Mouse (Mus musculus) embryonic facial prominence, embryonic 12.5 days (tissue): ENCODE results near the gene Gadd45b. TPM values are rescaled to one million over a fixed set of nuclear protein-coding genes. Genes with fewer than 3 reads are reported as not detected.

Experiments
- ATAC-seq: fragments of 200-750 bp; cut with Nextera tagmentation; 2 replicates; pipeline ENCODE4 v1.8.0; 2017; ENCODE audit not compliant: insufficient number of reproducible peaks, insufficient read depth, low FRiP score, low TSS enrichment
- H3K27ac ChIP-seq: fragments of 300-500 bp; sonication (generic); 2 replicates; pipeline ENCODE4 v1.5.1; 2016; ENCODE audit warnings: mild to moderate bottlenecking
- H3K27me3 ChIP-seq: fragments of 300-500 bp; sonication (generic); 2 replicates; pipeline ENCODE4 v1.6.1; 2016; ENCODE audit warnings: mild to moderate bottlenecking, moderate library complexity
- H3K36me3 ChIP-seq: fragments of 300-500 bp; sonication (generic); 2 replicates; pipeline ENCODE4 v1.6.1; 2016; ENCODE audit warnings: mild to moderate bottlenecking
- H3K4me1 ChIP-seq: fragments of 300-500 bp; sonication (generic); 2 replicates; pipeline ENCODE4 v1.6.1; 2016
- H3K4me2 ChIP-seq: fragments of 300-500 bp; sonication (generic); replicated peaks from 2 replicates; pipeline ENCODE4 v1.6.1; 2016; ENCODE audit warnings: mild to moderate bottlenecking, moderate library complexity
- H3K4me3 ChIP-seq: fragments of 300-500 bp; sonication (generic); 2 replicates; pipeline ENCODE4 v1.5.1; 2016; ENCODE audit warnings: mild to moderate bottlenecking
- H3K9ac ChIP-seq: fragments of 300-500 bp; sonication (generic); 2 replicates; pipeline ENCODE4 v1.6.1; 2016; ENCODE audit warnings: mild to moderate bottlenecking, moderate library complexity
- H3K9me3 ChIP-seq: fragments of 300-500 bp; sonication (generic); 2 replicates; pipeline ENCODE4 v1.6.1; 2016; ENCODE audit warnings: mild to moderate bottlenecking, moderate library complexity
- WGBS: fragments of 180-500 bp; shearing (Covaris S2); methylation state at CpG from one replicate; pipeline ENCODE4 v1.1.7; 2016; 5-methylcytosine and 5-hydroxymethylcytosine counted together
- polyA plus RNA-seq: library from polyadenylated mRNA; unstranded; fragments of >200 nt; fragmentation: Nextera tagmentation; extraction: Ambion mirVana; gene quantifications from 2 replicates; pipeline ENCODE4 v1.2.1, GENCODE M21; 2016

The Gadd45b gene
- polyA plus RNA-seq, 1 experiment from 2014 or later = 15.9 TPM

DNA sequence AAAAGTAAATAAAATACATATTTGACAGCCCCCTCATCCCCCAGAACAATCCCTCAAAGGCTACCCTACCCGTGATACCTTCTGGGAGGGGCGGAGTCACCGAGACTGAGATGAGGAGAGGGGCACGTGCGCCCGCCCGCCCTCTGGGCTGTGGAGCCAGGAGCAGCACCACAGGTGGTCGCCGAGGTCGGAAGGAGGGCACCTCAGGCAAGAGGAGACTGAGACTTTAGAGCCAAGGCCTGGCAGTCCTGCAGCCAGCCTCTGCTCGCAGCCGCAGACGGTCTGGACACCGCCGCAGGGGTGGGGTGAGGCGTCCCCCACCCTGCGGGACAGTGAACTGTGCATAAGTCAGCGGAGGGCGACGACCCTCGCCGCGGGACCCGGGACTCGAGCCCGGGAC is 1.8 kb downstream of the Gadd45b start:
- H3K4me2 ChIP-seq = peak overlapping the region; percentile 84
- H3K4me1 ChIP-seq = peaks cover 66% of the 10 kb centered on the region
- under 1% methylated on average over 26 of the region's 26 CpGs for WGBS
- peaks cover 49% of the 10 kb centered on the region for H3K27me3 ChIP-seq
- no peaks in the 10 kb centered on the region for H3K36me3 ChIP-seq
- H3K9me3 ChIP-seq = no peaks in the 10 kb centered on the region
- H3K27ac ChIP-seq = no peak overlapping the region
- H3K9ac ChIP-seq = peak overlapping the region; percentile 63
- peak overlapping the region; percentile 59 for H3K4me3 ChIP-seq
- no peak for ATAC-seq

DNA sequence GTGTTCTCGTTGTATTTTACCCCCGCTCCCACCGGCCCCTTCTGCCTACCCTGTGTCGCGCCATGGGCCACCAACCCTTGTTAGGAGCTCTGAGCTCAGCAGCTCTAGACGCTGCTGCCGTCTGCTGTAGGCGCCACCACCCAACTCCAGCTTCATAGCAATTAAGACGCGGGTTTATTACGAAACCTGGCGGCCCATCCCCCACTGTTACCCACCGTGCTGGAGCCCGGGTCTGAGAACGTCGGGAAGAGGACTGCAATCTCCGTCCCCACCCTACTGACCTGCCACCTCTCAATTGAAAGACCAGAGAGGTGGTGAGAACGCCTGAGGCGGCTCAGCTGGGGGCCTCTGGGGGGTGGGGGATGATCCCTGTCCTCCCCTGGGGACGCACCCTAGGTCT is 2.3 kb downstream of the Gadd45b start:
- H3K36me3 ChIP-seq = no peaks in the 10 kb centered on the region
- H3K27ac ChIP-seq = no peak overlapping the region
- H3K27me3 ChIP-seq = peaks cover 49% of the 10 kb centered on the region
- no peaks in the 10 kb centered on the region for H3K9me3 ChIP-seq
- peaks cover 72% of the 10 kb centered on the region for H3K4me1 ChIP-seq
- ATAC-seq = no peak
- peak overlapping the region; percentile 59 for H3K4me3 ChIP-seq
- H3K9ac ChIP-seq = 0 out of 2 replicates have a peak overlapping the region, but pooled peaks have one; percentile 12
- under 1% methylated on average over 20 of the region's 20 CpGs for WGBS
- peak overlapping the region; percentile 84 for H3K4me2 ChIP-seq

DNA sequence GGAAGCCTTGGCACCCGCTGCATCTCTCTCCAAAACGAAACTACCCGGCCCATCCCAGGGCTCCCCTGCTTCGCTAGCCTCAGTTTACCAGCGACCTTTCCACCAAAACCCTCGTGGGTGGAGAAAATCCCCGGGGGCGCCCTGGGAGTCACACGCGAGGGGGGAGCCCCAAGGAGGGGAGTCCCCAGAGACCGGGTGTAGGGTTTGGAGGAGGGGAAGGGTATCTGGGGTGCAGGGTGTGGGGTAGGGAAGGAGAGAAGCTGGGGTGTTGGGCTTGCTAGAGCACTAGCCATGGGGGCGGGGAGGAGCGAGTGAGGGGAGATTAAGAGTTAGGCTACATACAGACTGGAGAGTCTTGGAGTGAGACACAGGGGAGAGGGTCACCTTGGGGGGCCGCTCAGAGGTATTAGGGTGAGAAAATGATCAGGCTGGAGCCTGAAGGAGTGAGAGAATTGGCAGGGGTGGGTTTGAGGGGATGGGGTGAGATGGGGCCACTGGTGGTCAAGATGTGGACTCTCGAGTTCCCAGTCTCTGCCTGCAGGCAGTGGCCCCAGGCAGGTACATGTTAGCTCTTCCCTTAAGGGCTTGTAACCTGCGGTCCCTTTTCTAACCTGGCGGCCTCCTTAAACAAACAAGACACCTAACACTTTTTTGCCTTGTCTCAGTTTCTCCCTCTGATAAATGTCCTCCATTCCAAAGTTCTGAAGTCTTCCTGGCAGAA is 3.0 kb downstream of the Gadd45b start:
- Histone ChIP-seq H3K4me2 (peak overlapping the region; percentile 84), H3K9ac (peak overlapping the region; percentile 10; the same call in 1 of the 2 replicates), H3K36me3 (no peaks in the 10 kb centered on the region), H3K4me1 (peaks cover 78% of the 10 kb centered on the region), H3K4me3 (peak overlapping the region; percentile 59), H3K27ac (no peak overlapping the region), H3K9me3 (no peaks in the 10 kb centered on the region), H3K27me3 (peaks cover 49% of the 10 kb centered on the region)
- ATAC-seq = no peak
- 2% methylated on average over 17 of the region's 17 CpGs for WGBS

DNA sequence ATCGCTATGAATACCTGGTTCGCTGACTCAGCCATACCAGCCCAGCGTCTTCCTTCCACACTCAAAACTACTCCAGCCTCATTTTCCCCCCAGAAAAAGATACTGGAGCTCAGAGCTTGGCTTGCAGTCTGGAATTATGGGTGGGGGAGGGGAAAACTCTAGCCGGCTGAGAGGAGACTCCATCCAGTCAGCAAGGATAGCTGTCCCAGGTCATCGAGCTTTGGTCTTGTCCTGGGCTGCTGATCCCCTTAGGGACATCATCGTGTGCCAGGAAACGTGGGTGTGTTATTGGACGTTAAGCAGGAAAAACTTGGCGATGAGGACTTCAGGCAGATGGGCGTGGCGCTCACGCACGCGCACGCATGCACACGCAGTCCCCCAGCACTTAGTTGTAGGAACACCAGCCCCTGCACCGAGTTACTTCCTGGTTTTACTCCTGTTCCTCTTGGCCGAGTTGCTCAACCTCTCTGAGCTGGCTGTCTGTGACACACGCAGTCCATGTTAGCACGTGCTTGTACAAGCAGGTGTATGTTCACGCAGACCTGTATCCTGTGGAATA is 3.6 kb downstream of the Gadd45b start:
- Histone ChIP-seq H3K4me2 (peak overlapping the region; percentile 84), H3K4me3 (peak overlapping the region; percentile 59), H3K9ac (no peak overlapping the region), H3K36me3 (no peaks in the 10 kb centered on the region), H3K27me3 (peaks cover 49% of the 10 kb centered on the region), H3K27ac (no peak overlapping the region), H3K4me1 (peaks cover 85% of the 10 kb centered on the region), H3K9me3 (no peaks in the 10 kb centered on the region)
- 2% methylated on average over 21 of the region's 21 CpGs for WGBS
- ATAC-seq = no peak

DNA sequence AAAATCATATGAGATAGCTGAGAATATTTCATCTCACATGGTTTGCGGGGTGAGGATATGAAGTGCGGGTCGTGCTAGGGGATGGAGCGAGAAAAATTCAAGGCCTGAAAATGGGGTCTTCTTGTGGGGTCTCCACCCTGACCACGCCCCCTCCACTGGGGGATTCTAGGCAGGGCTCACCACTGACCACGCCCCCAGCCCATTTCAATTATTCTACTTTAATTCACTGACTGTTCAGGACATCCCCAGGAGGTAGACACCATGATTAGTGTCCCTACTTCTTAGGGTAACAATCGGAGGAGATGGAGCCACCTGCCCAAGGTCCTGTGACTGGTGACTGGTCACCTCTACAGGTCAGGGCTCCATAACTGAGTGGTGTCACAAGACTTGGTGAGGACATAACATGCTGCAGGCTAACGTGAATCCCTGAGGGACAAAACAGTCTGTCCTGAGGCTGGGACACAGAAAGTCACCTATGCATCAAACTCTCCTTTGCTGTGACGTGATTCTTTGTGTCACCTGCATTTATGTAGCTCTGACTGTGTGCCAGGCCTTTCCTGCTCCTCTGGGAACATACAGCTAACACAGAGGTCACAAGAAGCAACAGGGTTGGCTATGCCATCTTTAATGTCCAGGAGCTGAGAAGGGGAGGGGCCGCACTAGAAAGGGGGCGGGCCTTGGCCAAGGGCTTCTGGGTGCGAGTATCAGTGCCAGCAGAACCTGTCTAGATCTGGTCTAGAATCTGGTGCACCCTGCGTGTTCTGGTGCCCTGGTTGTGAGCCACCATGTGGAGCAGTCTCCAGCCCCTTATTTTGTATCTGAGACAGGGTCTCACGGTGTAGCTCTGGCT is 4.5 kb downstream of the Gadd45b start:
- Histone ChIP-seq H3K27me3 (peaks cover 49% of the 10 kb centered on the region), H3K4me3 (0 out of 2 replicates have a peak overlapping the region, but pooled peaks have one; percentile 59), H3K4me2 (0 out of 2 replicates have a peak overlapping the region, but pooled peaks have one; percentile 84), H3K9me3 (no peaks in the 10 kb centered on the region), H3K36me3 (no peaks in the 10 kb centered on the region), H3K4me1 (peaks cover 88% of the 10 kb centered on the region), H3K9ac (no peak overlapping the region), H3K27ac (no peak overlapping the region)
- 37% methylated on average over 14 of the region's 14 CpGs for WGBS
- no peak for ATAC-seq

DNA sequence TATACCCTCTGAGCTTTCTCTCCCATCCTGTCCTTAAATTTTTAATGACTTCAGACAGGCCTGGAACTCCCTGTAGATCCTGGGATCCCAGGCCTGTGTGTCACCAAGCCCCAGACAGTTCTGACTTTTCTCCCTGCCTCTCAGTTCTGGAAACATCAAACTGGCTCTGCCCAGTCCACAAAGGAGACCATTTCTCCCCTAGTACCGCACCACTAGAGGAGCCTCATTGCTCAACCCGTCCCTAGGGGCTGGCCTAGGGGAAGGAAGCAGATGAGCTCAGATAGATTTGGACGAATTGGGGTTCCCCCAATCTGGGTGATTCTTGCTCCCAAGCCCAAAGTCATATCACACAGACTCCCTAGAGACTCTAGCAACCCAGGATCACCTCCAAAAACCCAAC is 5.4 kb downstream of the Gadd45b start:
- H3K9ac ChIP-seq = 0 out of 2 replicates have a peak overlapping the region, but pooled peaks have one; percentile 57
- H3K27me3 ChIP-seq = peaks cover 49% of the 10 kb centered on the region
- peak overlapping the region; percentile 90 for H3K27ac ChIP-seq
- ATAC-seq = no peak
- H3K9me3 ChIP-seq = no peaks in the 10 kb centered on the region
- peak overlapping the region; percentile 60 for H3K4me2 ChIP-seq
- H3K4me1 ChIP-seq = peaks cover 95% of the 10 kb centered on the region
- 6% methylated on average over 3 of the region's 3 CpGs for WGBS
- no peaks in the 10 kb centered on the region for H3K36me3 ChIP-seq
- no peak overlapping the region for H3K4me3 ChIP-seq

DNA sequence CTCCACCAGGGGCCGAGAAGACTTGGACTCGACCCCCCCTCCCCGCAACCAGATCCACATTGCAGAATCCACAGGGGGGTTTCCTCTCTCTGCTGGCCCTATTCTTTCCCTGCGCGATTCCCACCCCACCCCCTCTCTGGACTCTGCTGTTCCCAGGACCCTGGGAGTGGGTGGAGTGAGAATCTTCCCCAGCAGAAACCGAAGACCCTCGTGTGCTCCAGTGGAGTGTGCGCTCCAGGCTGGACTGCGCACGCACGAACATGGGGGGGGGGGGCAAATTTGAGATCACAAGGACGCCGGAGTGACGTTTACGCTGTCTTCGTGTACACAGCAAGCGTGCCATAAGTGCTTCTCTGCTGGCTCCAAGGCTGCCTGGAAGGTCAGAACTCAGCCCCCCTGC is 5.8 kb downstream of the Gadd45b start:
- H3K4me3 ChIP-seq = peak overlapping the region; percentile 34
- WGBS = 2% methylated on average over 17 of the region's 17 CpGs
- peaks cover 95% of the 10 kb centered on the region for H3K4me1 ChIP-seq
- peak overlapping the region; percentile 57; the same call in 1 of the 2 replicates for H3K9ac ChIP-seq
- peaks cover 48% of the 10 kb centered on the region for H3K27me3 ChIP-seq
- no peaks in the 10 kb centered on the region for H3K36me3 ChIP-seq
- H3K4me2 ChIP-seq = peak overlapping the region; percentile 60
- no peak; the same call in 1 of the 2 replicates for ATAC-seq
- no peaks in the 10 kb centered on the region for H3K9me3 ChIP-seq
- H3K27ac ChIP-seq = peak overlapping the region; percentile 90

DNA sequence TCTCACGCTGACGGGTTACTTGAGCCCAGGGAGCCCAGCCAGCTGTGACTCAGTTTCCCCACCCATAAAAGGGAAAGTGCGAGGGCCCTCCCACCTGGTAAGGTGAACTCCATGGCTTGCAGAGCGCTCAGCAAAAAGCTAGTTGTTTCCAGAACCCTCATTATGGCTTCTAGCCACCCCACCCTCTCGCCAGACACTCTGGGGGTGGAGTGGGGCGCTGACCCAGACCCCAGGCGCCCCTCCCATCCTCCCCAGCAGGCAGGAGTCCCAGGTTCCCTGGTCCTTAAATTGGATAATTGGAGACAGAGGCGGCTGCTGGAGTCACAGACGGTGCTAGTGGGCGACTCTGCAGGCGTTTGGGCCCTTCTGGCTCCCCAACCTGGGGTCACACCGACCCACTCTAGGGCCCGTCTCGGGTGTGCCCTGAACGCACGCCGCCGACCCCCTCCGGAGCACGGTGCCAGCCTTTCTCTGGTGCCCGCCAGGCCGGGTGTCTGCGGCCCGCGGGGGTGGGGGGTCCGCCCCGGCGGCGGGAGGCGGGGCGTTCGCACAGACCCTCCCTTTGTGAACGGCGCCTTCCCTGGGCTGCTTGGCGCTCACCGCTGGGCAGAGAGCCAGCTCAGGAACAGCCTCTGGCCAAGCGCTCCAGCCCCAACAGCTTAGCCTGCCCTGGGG is 6.4 kb downstream of the Gadd45b start:
- Histone ChIP-seq H3K9me3 (no peaks in the 10 kb centered on the region), H3K4me2 (peak overlapping the region; percentile 60), H3K36me3 (no peaks in the 10 kb centered on the region), H3K9ac (peak overlapping the region; percentile 57), H3K4me3 (peak overlapping the region; percentile 34), H3K27ac (peak overlapping the region; percentile 90), H3K27me3 (peaks cover 42% of the 10 kb centered on the region), H3K4me1 (peaks cover 95% of the 10 kb centered on the region)
- peak; percentile 49; the same call in 1 of the 2 replicates for ATAC-seq
- under 1% methylated on average over 37 of the region's 37 CpGs for WGBS

DNA sequence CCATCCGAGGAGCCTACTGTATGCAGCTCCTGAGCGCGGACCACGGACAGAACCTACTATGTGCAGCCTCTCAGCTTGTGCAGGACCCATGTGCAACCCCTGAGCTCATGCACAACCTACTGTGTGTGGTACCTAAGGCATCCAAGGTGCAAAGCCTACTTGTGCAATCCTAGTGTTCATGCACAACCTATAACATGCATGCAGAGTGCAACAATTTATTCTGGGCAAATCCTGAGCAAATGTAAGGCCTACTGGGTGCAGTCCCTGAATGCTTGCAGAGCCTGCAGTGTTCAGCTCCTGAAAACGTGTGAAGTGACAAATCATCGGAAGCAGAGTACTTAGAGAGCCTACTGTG is 6.9 kb downstream of the Gadd45b start:
- peak overlapping the region; percentile 60 for H3K4me2 ChIP-seq
- 16% methylated on average over 6 of the region's 6 CpGs for WGBS
- no peaks in the 10 kb centered on the region for H3K9me3 ChIP-seq
- no peak; the same call in 1 of the 2 replicates for ATAC-seq
- peak overlapping the region; percentile 34; the same call in 1 of the 2 replicates for H3K4me3 ChIP-seq
- no peaks in the 10 kb centered on the region for H3K36me3 ChIP-seq
- peak overlapping the region; percentile 57 for H3K9ac ChIP-seq
- peak overlapping the region; percentile 90 for H3K27ac ChIP-seq
- peaks cover 37% of the 10 kb centered on the region for H3K27me3 ChIP-seq
- peaks cover 90% of the 10 kb centered on the region for H3K4me1 ChIP-seq

DNA sequence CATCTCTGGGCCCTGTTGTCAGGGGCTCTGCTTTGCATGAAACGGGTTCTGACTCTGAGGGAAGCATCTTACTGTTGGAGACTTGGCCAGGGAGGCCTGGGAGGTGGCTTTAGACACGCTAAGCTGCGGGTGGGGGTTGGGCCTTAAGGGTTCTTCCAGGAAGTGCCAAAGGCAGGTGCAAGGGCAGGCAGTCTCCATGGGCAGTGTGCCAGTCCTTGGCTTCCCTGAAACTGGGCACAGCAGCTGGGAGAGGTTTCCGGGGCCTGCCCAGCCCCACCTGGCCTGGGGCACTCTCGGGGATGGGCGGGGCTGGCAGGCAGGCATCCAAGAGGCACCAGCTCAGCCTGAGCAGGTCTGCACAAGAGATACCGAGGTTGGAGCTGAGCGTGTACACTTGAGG is 7.8 kb downstream of the Gadd45b start:
- H3K4me2 ChIP-seq = 0 out of 2 replicates have a peak overlapping the region, but pooled peaks have one; percentile 1
- WGBS = 29% methylated on average over 8 of the region's 8 CpGs
- peaks cover 81% of the 10 kb centered on the region for H3K4me1 ChIP-seq
- no peak overlapping the region for H3K4me3 ChIP-seq
- no peaks in the 10 kb centered on the region for H3K36me3 ChIP-seq
- no peak overlapping the region for H3K9ac ChIP-seq
- peaks cover 29% of the 10 kb centered on the region for H3K27me3 ChIP-seq
- peak overlapping the region; percentile 90 for H3K27ac ChIP-seq
- no peak for ATAC-seq
- no peaks in the 10 kb centered on the region for H3K9me3 ChIP-seq
